Mouse (Mus musculus): Measurements from ENCODE around the gene Tmem234. TPM values are rescaled to one million over a fixed set of nuclear protein-coding genes. Genes with fewer than 3 reads are reported as not detected.

Gene Tmem234
- 78.7 TPM for polyA plus RNA-seq (2014; fragmentation: Illumina TruSeq; extraction: RNeasy Lipid Tissue Mini Kit (QIAGEN cat#74804); ENCODE audit: low read depth, low replicate concordance)

DNA sequence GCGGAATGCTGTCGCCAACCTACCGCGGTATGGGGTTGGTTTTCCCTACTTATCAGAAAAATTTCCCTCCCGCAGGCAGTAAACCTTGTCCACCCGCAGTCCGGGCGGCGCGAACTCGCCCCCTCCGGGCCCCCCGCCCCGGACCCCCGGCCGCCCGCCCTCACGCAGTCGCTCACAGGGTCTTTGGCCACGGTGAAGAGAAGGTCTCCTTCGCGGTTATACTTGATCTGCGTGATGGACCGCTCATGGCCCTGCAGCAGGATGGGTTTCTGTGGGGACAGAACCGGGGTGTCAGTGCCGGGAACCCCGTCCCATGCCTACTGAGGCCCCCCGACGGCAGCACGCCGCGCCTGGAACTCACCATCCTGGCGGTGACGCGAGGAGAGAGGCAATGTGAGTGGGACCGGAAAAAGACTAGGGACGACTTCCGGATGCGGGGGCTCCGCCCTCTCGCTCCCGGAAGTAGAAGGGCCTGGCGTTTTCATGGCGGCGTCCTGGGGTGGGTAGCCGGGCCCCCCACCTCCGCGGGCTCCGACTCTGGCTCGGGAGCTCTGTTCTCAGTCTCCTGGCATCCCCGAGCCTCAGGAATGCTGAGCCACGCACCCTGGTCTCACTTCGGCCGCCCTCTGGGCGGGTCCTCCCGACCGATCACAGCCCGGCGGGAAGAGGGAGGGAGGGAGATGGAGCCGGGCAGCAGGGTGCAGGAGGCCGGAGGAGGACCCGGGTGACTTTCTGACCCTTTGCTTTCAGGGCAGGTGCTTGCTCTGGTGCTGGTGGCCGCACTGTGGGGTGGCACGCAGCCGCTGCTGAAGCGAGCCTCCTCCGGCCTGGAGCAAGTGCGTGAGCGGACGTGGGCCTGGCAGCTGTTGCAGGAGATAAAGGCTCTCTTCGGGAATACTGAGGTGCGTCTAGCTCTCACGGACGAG lies at the start of gene Tmem234, which contains the start of gene Eif3i:
Gene Tmem234 (plus strand): TSS at position 436 of the 926 bp plus-strand sequence.
Gene Eif3i (minus strand): TSS at position 416 of the 926 bp plus-strand sequence.

DNA sequence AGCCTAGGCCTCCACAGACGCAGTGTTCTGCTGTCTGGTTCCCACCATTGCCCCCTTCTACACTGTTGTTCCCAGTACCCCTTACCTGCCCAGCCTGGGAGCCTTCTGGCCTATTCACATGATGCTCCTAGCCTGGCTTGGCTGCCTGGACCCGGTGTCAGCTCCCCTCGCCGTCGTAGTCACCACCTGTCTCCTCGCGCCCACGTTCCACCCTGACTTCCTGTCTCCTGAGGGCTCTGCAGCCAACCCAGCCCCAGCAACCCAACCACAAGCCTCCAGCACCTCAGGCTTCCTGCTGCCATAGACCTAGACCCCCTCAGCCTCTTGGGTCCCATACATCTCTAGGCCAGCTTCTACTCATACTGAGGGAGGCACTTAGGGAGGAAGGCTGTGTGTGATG lies 27.0 kb upstream of the Tmem234 start, which contains the start of gene Lck:
Gene Lck (minus strand): TSS at position 212 of the 400 bp plus-strand sequence.

GRCm38 (mm10) chr4:129578466-129578865 lies 22.0 kb upstream of the Tmem234 start, which contains the start of gene Fam167b:
Gene Fam167b (minus strand): TSS chr4:129578549.

DNA sequence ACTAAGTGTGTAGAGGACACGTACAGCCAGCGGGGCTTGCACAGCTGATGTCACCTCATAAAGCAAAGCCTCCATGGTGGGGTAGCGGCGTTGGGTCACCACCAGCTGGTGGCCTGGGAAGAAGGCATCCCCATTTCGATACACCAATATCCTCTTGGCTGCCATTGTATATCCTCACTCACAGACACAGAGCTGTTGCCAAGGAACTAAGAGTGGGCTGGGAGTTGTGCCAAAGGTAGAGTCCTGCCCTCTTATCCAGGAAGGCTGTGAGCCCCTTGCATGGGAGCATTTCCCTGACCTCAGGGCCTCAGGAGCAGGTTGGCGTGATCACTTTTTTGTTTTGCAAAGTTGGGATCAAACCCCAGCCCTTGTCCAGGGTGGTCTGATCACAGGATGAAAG lies 13.6 kb downstream of the Tmem234 start, which contains the start of gene Dcdc2b:
Gene Dcdc2b (minus strand): TSS at position 165 of the 400 bp plus-strand sequence.

DNA sequence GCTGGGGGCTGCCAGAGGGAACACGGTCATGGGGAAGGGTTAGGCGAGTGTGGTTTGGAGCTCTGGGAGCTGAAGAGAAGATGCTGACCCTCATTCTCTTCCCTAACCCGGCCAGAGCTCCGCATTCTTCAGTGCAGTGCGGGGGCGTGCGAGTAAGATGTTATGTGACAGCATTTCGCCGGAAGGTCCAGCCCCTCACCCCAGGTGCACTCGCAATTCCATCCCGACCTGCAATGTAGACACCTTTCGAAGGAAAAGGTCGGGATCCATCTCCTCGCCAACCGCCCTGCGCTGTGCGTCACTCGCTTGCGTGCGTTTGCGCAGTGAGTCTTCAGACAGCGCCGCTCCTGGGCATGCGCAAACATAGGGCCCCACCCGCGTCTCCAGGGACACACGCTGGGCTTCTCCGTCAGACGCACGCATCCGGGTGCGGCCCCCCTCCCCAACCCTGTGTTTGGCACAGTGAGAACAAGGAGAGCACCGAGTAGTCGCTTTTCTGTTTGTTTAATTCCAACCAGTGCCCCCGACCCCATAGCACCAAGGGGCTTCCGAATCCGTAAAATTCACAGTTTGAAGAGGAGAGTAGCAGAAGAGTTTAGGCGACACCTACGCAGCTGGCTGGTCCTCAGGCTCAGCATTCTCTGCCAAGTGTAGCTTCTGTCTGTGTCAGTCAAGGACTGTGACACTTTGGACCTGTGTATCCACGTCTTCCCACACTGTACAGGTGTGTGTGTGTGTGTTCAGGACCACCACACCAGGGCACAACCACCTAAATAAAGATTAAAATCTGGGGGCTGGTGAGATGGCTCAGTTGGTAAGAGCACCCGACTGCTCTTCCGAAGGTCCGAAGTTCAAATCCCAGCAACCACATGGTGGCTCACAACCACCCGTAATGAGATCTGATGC lies 18.6 kb downstream of the Tmem234 start, which contains the start of gene Iqcc:
Gene Iqcc (minus strand): TSS at position 314 of the 906 bp plus-strand sequence.

DNA sequence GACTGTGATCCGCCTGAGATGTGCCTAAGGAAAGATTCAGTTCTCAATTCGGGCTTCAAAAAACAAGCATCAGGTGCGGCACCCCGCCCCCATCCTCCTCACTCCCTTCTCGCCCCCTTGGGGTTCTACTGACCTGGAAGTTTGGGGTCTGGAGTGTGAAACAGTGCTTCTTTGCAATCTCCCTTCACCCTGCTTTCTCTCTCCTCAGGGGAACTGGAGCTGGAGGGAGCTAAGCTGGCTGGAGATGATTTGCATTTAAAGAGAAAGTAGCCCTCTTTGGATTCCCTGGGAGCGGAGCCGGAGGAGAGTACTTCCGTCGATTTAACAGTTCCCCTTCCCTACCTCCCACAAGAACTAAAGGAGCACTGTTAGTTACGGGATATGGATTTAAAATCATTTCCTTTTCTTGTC lies 23.2 kb downstream of the Tmem234 start, which contains the start of gene Ccdc28b:
Gene Ccdc28b (minus strand): TSS at position 267 of the 411 bp plus-strand sequence.

DNA sequence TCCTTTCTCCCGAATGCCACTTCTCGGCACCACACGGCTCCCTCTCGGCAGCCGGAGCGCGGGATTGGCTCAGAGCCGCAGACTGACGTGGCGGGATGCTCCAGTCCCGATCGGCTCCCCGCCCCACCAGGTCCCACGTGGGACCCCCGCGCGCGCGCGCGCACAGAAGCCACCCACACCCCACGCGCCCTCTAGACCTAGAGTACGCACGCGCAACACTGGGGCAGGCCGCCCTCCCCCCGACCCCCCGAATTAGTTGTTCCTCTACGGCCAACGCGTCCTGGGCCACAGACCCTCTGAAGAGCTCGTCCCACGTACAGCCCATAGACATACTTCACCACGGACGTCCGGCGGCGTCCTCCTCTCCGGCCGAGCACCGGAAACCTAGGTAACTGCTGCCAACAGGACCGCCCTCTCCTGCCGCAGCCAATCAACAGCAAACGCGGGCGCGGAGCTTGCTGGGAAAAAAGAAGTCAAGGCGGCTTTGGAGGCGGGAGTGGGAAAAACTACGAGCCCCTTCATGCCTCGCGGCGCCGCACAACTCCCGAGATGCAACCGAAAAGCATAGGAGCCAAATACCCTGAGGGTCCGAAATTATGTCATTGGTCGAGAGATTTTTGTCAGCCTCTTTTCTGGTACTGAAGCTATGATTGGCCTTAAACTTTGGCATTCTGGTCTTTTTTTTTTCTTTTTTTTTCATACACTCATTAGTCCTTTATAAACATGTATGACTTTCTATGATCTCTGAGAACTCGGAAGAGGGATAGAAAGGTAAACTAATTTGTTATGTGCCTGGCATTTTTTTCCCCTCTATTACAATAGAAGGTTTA lies 40.4 kb downstream of the Tmem234 start, which contains the start of gene Txlna:
Gene Txlna (minus strand): TSS at position 428 of the 830 bp plus-strand sequence.

DNA sequence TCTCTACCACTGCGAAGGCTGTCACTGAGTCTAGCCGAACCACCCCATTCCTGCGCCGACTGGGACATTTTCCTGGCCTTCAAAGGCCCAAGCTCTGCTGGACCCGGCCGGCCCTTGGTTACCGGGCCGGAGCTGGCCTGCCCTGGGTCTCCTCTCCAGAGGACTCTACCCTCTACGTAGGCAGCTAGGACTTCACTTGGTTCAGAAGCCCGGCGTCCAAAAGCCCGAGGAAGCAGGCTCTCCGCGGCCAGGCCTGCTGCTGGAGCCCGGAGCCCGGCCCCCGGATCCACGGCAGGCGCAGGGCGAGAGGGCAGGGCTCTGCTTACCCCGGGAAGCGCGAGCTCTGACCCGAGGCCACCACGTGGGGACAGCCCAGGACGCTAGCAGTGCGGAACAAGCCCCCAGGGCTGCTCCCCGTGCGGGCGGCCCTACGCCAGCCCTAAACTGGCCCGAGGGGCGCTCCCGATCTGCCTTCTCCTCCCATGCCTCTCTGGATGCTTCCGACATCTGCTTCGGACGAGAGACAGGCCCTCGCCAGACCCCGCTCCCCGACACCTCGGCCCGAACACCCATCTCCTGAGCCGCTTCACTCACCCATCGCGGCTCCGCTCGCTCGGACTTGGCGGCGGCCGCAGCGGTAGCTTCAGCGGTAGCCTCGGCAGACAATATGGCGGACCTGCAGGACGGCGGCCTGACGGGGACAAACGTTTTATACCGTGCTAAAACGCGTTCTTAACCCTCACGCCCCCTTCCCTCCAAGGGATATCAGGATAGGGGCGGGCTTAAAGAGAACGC lies 71.8 kb downstream of the Tmem234 start, which contains the start of gene Kpna6:
Gene Kpna6 (minus strand): TSS at position 685 of the 795 bp plus-strand sequence.

Other genes starting within 250 kb of the Tmem234 start
- 3.6 TPM for gene Zbtb8a, start 222.6 kb upstream of the Tmem234 start, polyA plus RNA-seq (2014; fragmentation: Illumina TruSeq; extraction: RNeasy Lipid Tissue Mini Kit (QIAGEN cat#74804); ENCODE audit: low read depth, low replicate concordance)
- gene Zbtb8b, start 159.8 kb upstream of the Tmem234 start, polyA plus RNA-seq (2014; fragmentation: Illumina TruSeq; extraction: RNeasy Lipid Tissue Mini Kit (QIAGEN cat#74804); ENCODE audit: low read depth, low replicate concordance): not detected
- 48.9 TPM for gene Bsdc1, start 139.1 kb upstream of the Tmem234 start, polyA plus RNA-seq (2014; fragmentation: Illumina TruSeq; extraction: RNeasy Lipid Tissue Mini Kit (QIAGEN cat#74804); ENCODE audit: low read depth, low replicate concordance)
- gene Tssk3, start 109.6 kb upstream of the Tmem234 start, polyA plus RNA-seq (2014; fragmentation: Illumina TruSeq; extraction: RNeasy Lipid Tissue Mini Kit (QIAGEN cat#74804); ENCODE audit: low read depth, low replicate concordance): not detected
- not detected for gene Fam229a, start 109.5 kb upstream of the Tmem234 start, polyA plus RNA-seq (2014; fragmentation: Illumina TruSeq; extraction: RNeasy Lipid Tissue Mini Kit (QIAGEN cat#74804); ENCODE audit: low read depth, low replicate concordance)
- 5.8 TPM for gene Marcksl1, start 87.1 kb upstream of the Tmem234 start, polyA plus RNA-seq (2014; fragmentation: Illumina TruSeq; extraction: RNeasy Lipid Tissue Mini Kit (QIAGEN cat#74804); ENCODE audit: low read depth, low replicate concordance)
- 25.7 TPM for gene Hdac1, start 58.0 kb upstream of the Tmem234 start, polyA plus RNA-seq (2014; fragmentation: Illumina TruSeq; extraction: RNeasy Lipid Tissue Mini Kit (QIAGEN cat#74804); ENCODE audit: low read depth, low replicate concordance)
- 0.68 TPM for gene Lck, start 27.0 kb upstream of the Tmem234 start, polyA plus RNA-seq (2014; fragmentation: Illumina TruSeq; extraction: RNeasy Lipid Tissue Mini Kit (QIAGEN cat#74804); ENCODE audit: low read depth, low replicate concordance)
- gene Fam167b, start 22.1 kb upstream of the Tmem234 start, polyA plus RNA-seq (2014; fragmentation: Illumina TruSeq; extraction: RNeasy Lipid Tissue Mini Kit (QIAGEN cat#74804); ENCODE audit: low read depth, low replicate concordance): 0.73 TPM
- 141 TPM for gene Eif3i, start within 50 bp of the Tmem234 start, polyA plus RNA-seq (2014; fragmentation: Illumina TruSeq; extraction: RNeasy Lipid Tissue Mini Kit (QIAGEN cat#74804); ENCODE audit: low read depth, low replicate concordance)
- 2.9 TPM for gene Dcdc2b, start 13.6 kb downstream of the Tmem234 start, polyA plus RNA-seq (2014; fragmentation: Illumina TruSeq; extraction: RNeasy Lipid Tissue Mini Kit (QIAGEN cat#74804); ENCODE audit: low read depth, low replicate concordance)
- 16.9 TPM for gene Iqcc, start 18.4 kb downstream of the Tmem234 start, polyA plus RNA-seq (2014; fragmentation: Illumina TruSeq; extraction: RNeasy Lipid Tissue Mini Kit (QIAGEN cat#74804); ENCODE audit: low read depth, low replicate concordance)
- gene Ccdc28b, start 23.3 kb downstream of the Tmem234 start, polyA plus RNA-seq (2014; fragmentation: Illumina TruSeq; extraction: RNeasy Lipid Tissue Mini Kit (QIAGEN cat#74804); ENCODE audit: low read depth, low replicate concordance): 21.7 TPM
- gene Txlna, start 40.4 kb downstream of the Tmem234 start, polyA plus RNA-seq (2014; fragmentation: Illumina TruSeq; extraction: RNeasy Lipid Tissue Mini Kit (QIAGEN cat#74804); ENCODE audit: low read depth, low replicate concordance): 25.6 TPM
- gene Kpna6, start 72.1 kb downstream of the Tmem234 start, polyA plus RNA-seq (2014; fragmentation: Illumina TruSeq; extraction: RNeasy Lipid Tissue Mini Kit (QIAGEN cat#74804); ENCODE audit: low read depth, low replicate concordance): 43.9 TPM
- gene Tmem39b, start 96.2 kb downstream of the Tmem234 start, polyA plus RNA-seq (2014; fragmentation: Illumina TruSeq; extraction: RNeasy Lipid Tissue Mini Kit (QIAGEN cat#74804); ENCODE audit: low read depth, low replicate concordance): 4.8 TPM
- gene Khdrbs1, start 141.6 kb downstream of the Tmem234 start, polyA plus RNA-seq (2014; fragmentation: Illumina TruSeq; extraction: RNeasy Lipid Tissue Mini Kit (QIAGEN cat#74804); ENCODE audit: low read depth, low replicate concordance): 35.7 TPM
- gene Ptp4a2, start 210.6 kb downstream of the Tmem234 start, polyA plus RNA-seq (2014; fragmentation: Illumina TruSeq; extraction: RNeasy Lipid Tissue Mini Kit (QIAGEN cat#74804); ENCODE audit: low read depth, low replicate concordance): 235 TPM

All from heart, adult 10 weeks (tissue).